Mouse (Mus musculus) heart, adult 2 months (tissue): ENCODE measurements around the gene Mrps2.
"Not testable (repeated sequence)": the region's sequence is repeated elsewhere in the genome, so short reads cannot be mapped to it uniquely, and the experiment has no call there.

ENCODE experiments used
- CTCF ChIP-seq: fragments of 200-600 bp; IDR thresholded peaks from 2 replicates; pipeline ENCODE4 v1.8.1; 2022; ENCODE audit warnings: antibody characterized with exemption, mild to moderate bottlenecking, moderate library complexity
- EP300 ChIP-seq: fragments of 200-500 bp; IDR thresholded peaks from 2 replicates; pipeline ENCODE4 v1.6.1; 2011; ENCODE audit warnings: low read depth, low read length, control low read depth; ENCODE audit not compliant: insufficient read depth
- POLR2A ChIP-seq: fragments of 200-500 bp; IDR thresholded peaks from 2 replicates; pipeline ENCODE4 v1.6.1; 2011; ENCODE audit warnings: mild to moderate bottlenecking, low read depth, low read length, control low read depth; ENCODE audit not compliant: insufficient read depth

DNA sequence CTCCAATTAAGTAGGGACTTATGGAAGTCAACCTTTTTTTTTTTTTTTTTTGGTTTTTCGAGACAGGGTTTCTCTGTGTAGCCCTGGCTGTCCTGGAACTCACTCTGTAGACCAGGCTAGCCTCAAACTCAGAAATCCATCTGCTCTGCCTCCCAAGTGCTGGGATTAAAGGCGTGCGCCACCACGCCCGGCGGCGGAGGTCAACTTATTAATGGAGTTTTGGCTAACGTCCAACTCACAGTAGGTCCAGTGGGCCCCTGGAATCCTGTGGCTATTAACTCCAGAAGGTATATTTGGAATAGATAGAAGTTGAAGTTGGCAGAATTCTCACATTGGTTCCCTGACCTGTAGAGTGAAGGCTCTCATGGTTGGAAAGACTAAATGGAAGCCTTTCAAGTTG, 4.1 kb downstream of the Mrps2 start:
- TF ChIP-seq CTCF, EP300, POLR2A: not testable (repeated sequence)
